Mouse (Mus musculus) thymus, adult 2 months (tissue): Measurements from ENCODE around the gene Sdc4. TPM values are rescaled to one million over a fixed set of nuclear protein-coding genes. Genes with fewer than 3 reads are reported as not detected.
A peak's percentile ranks its signal among the peaks of the same experiment; 100 is the strongest.

ENCODE experiments used
- DNase-seq: peaks from one replicate; pipeline ENCODE4 v3.0.0; 2021
- H3K27ac ChIP-seq: fragments of 200-500 bp; 2 replicates; pipeline ENCODE4 v1.5.1; 2012; ENCODE audit warnings: low read length, control low read depth; ENCODE audit not compliant: control insufficient read depth, insufficient read depth
- H3K27me3 ChIP-seq: fragments of 200-500 bp; 2 replicates; pipeline ENCODE4 v1.6.1; 2012; ENCODE audit warnings: mild to moderate bottlenecking, low read length, moderate library complexity, mixed read lengths; ENCODE audit not compliant: control insufficient read depth, insufficient read depth
- H3K36me3 ChIP-seq: fragments of 200-500 bp; 2 replicates; pipeline ENCODE4 v1.6.1; 2012; ENCODE audit warnings: mild to moderate bottlenecking, low read length, moderate library complexity; ENCODE audit not compliant: control insufficient read depth, insufficient read depth
- H3K4me1 ChIP-seq: fragments of 200-500 bp; replicated peaks from 2 replicates; pipeline ENCODE4 v1.6.1; 2012; ENCODE audit warnings: low read length; ENCODE audit not compliant: control insufficient read depth, insufficient read depth
- H3K4me3 ChIP-seq: fragments of 200-500 bp; 2 replicates; pipeline ENCODE4 v1.5.1; 2012; ENCODE audit warnings: mild to moderate bottlenecking, low read length, control low read depth, moderate library complexity; ENCODE audit not compliant: control insufficient read depth, insufficient read depth
- CTCF ChIP-seq: fragments of 200-500 bp; IDR thresholded peaks from 2 replicates; pipeline ENCODE4 v1.5.1; 2012; ENCODE audit warnings: mild to moderate bottlenecking, control low read depth, low read length, moderate library complexity, borderline replicate concordance; ENCODE audit not compliant: control insufficient read depth, poor library complexity, insufficient read depth; ENCODE audit errors: extremely low read depth
- POLR2A ChIP-seq: fragments of 200-500 bp; IDR thresholded peaks from 2 replicates; pipeline ENCODE4 v1.6.1; 2012; ENCODE audit warnings: mild to moderate bottlenecking, low read length, control low read depth, moderate library complexity; ENCODE audit not compliant: control insufficient read depth, poor library complexity, insufficient read depth; ENCODE audit errors: extremely low read depth
- WGBS: fragments of 180-500 bp; shearing (Covaris S2); methylation state at CpG from one replicate; pipeline ENCODE4 v1.1.7; 2018; 5-methylcytosine and 5-hydroxymethylcytosine counted together
- polyA plus RNA-seq: library from polyadenylated mRNA; depleted of rRNA; stranded (reverse); fragments of >200 nt; gene quantifications from 2 replicates; pipeline ENCODE4 v1.2.3, GENCODE M21; 2012

Sdc4 gene
- polyA plus RNA-seq, 1 experiment, result 18.6 TPM

GRCm38 (mm10) chr2:164443051-164443437 lies 643 bp downstream of the Sdc4 start:
- peak overlapping the region; percentile 54 for H3K4me3 ChIP-seq
- no peak for TF ChIP-seq CTCF
- TF ChIP-seq POLR2A, result 0 out of 2 replicates have a peak, but pooled peaks have one; percentile 32
- H3K4me1 ChIP-seq, result peaks cover 31% of the 10 kb centered on the region
- peaks cover 6% of the 10 kb centered on the region; the same call in 1 of the 2 replicates for H3K27me3 ChIP-seq
- DNase-seq, result peak; percentile 54
- no peaks in the 10 kb centered on the region for H3K36me3 ChIP-seq
- WGBS, result under 1% methylated on average over 26 of the region's 26 CpGs
- H3K27ac ChIP-seq, result no peak overlapping the region

- DNase-seq, result no peak
- H3K27me3 ChIP-seq, result peaks cover 6% of the 10 kb centered on the region; the same call in 1 of the 2 replicates
- H3K27ac ChIP-seq, result no peak overlapping the region
- no peak for TF ChIP-seq CTCF
- no peak for TF ChIP-seq POLR2A
- H3K4me3 ChIP-seq, result peak overlapping the region; percentile 54
- no peaks in the 10 kb centered on the region for H3K36me3 ChIP-seq
- H3K4me1 ChIP-seq, result peaks cover 32% of the 10 kb centered on the region
- 8% methylated on average over 29 of the region's 29 CpGs for WGBS
Observed at GRCm38 (mm10) chr2:164442315-164443050, 1.2 kb downstream of the Sdc4 start.

- Histone ChIP-seq H3K27ac (no peak overlapping the region), H3K4me3 (no peak overlapping the region; the same call in 1 of the 2 replicates)
Observed at GRCm38 (mm10) chr2:164441731-164442130, 2.0 kb downstream of the Sdc4 start.

DNA sequence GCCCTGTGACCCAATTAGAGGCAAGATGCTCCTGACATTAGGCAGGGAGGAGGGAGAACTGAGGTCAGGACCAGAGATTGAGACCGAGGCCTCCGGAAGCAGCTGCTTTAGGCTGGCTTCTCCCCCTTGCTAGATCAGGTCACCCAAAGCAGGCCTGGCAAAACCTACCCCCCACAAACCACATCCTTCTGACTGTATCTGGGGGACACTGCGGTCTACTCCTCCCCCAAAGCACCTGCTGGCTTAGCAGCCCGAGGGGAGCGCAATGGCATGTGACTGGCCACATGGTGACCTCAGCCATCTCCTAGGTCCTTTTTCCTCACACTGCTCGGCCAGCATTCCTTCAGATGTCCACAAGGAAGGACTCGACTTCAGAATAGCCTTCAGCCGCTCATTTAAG lies 2.5 kb downstream of the Sdc4 start:
- DNase-seq, result peak; percentile 66

More at GRCm38 (mm10) chr2:164441731-164442130, 2.0 kb downstream of the Sdc4 start:
- WGBS, result 6% methylated on average over 7 of the region's 7 CpGs
- peaks cover 32% of the 10 kb centered on the region for H3K4me1 ChIP-seq
- H3K27me3 ChIP-seq, result peaks cover 6% of the 10 kb centered on the region; the same call in 1 of the 2 replicates
- H3K36me3 ChIP-seq, result no peaks in the 10 kb centered on the region
- DNase-seq, result no peak
- TF ChIP-seq CTCF, result no peak
- no peak for TF ChIP-seq POLR2A

DNA sequence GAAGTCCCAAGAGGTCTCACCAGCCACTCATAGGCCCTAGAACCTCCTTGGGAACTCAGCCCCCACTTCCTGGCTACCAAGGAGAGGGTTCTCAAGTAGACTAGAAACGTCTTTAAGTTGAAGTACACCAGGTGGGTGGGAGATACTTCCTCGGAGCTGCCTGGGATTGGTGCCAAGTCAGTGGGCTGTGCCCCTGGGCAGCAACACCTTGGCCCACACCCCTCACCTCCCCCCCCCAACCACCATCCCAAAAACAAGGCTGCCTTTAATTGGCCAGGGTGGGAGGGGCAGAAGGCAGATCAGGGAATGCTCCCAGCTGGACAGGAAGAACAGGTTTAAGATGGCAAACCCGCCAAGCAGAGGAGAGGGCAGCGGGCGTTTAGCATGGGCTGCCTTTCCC lies 3.4 kb downstream of the Sdc4 start:
- TF ChIP-seq POLR2A (0 out of 2 replicates have a peak, but pooled peaks have one; percentile 19), CTCF (no peak)
- H3K4me3 ChIP-seq, result no peak overlapping the region
- peaks cover 6% of the 10 kb centered on the region; the same call in 1 of the 2 replicates for H3K27me3 ChIP-seq
- peaks cover 37% of the 10 kb centered on the region for H3K4me1 ChIP-seq
- 28% methylated on average over 5 of the region's 5 CpGs for WGBS
- no peak overlapping the region for H3K27ac ChIP-seq
- DNase-seq, result no peak
- H3K36me3 ChIP-seq, result no peaks in the 10 kb centered on the region

More for the DNA sequence above, 2.5 kb downstream of the Sdc4 start:
- Histone ChIP-seq H3K4me1 (peaks cover 34% of the 10 kb centered on the region), H3K27ac (no peak overlapping the region), H3K36me3 (no peaks in the 10 kb centered on the region), H3K27me3 (peaks cover 6% of the 10 kb centered on the region; the same call in 1 of the 2 replicates), H3K4me3 (peak overlapping the region; percentile 33)
- 5% methylated on average over 8 of the region's 8 CpGs for WGBS
- 0 out of 2 replicates have a peak, but pooled peaks have one; percentile 21 for TF ChIP-seq POLR2A
- TF ChIP-seq CTCF, result peak; percentile 16; the same call in 1 of the 2 replicates

DNA sequence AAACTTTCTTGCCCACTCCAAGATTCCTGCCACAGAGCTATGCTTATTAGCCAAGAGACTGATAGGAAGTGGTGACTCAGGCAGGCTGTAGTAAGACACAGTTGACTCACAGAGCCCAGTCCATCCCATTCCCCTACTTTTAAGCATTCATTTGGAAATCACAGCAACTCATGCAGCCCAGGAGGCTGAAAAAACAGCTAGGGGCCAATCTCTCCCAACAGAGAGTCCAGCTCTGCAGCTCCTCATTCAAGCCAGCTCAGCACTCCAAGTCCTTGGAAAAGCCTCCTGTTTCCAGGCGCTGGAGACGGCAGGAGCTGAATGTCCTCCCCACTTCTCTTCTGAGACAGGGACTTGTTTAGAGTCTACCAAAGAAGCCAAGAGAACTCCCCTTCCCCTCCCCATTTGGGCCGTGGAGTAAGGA lies 4.7 kb downstream of the Sdc4 start:
- H3K36me3 ChIP-seq, result no peaks in the 10 kb centered on the region
- DNase-seq, result no peak
- H3K4me1 ChIP-seq, result peaks cover 39% of the 10 kb centered on the region
- 84% methylated on average over 3 of the region's 3 CpGs for WGBS
- no peak for TF ChIP-seq POLR2A
- TF ChIP-seq CTCF, result no peak
- H3K27me3 ChIP-seq, result peaks cover 6% of the 10 kb centered on the region; the same call in 1 of the 2 replicates
- no peak overlapping the region for H3K27ac ChIP-seq
- H3K4me3 ChIP-seq, result no peak overlapping the region

GRCm38 (mm10) chr2:164438257-164438656 lies 5.4 kb downstream of the Sdc4 start:
- Histone ChIP-seq H3K4me3 (no peak overlapping the region), H3K36me3 (no peaks in the 10 kb centered on the region), H3K27me3 (no peaks in the 10 kb centered on the region; the same call in 1 of the 2 replicates), H3K27ac (no peak overlapping the region), H3K4me1 (peaks cover 36% of the 10 kb centered on the region)
- TF ChIP-seq CTCF (no peak), POLR2A (no peak)
- 83% methylated on average over 8 of the region's 8 CpGs for WGBS
- no peak for DNase-seq
